Mouse (Mus musculus) adrenal gland, adult 8-10 months (tissue): ENCODE measurements around the gene Msmb. TPM values are rescaled to one million over a fixed set of nuclear protein-coding genes. Genes with fewer than 3 reads are reported as not detected.
"Not testable (repeated sequence)": the region's sequence is repeated elsewhere in the genome, so short reads cannot be mapped to it uniquely, and the experiment has no call there.

Source experiments
- DNase-seq: peaks from one replicate; pipeline ENCODE4 v3.0.0; 2022
- total RNA-seq, 4 experiments: library from RNA; stranded (reverse); gene quantifications; 2 replicates each; pipeline ENCODE4 v1.2.4; 2022

Msmb gene
- total RNA-seq, 4 experiments from 2014 or later, result not detected

DNA sequence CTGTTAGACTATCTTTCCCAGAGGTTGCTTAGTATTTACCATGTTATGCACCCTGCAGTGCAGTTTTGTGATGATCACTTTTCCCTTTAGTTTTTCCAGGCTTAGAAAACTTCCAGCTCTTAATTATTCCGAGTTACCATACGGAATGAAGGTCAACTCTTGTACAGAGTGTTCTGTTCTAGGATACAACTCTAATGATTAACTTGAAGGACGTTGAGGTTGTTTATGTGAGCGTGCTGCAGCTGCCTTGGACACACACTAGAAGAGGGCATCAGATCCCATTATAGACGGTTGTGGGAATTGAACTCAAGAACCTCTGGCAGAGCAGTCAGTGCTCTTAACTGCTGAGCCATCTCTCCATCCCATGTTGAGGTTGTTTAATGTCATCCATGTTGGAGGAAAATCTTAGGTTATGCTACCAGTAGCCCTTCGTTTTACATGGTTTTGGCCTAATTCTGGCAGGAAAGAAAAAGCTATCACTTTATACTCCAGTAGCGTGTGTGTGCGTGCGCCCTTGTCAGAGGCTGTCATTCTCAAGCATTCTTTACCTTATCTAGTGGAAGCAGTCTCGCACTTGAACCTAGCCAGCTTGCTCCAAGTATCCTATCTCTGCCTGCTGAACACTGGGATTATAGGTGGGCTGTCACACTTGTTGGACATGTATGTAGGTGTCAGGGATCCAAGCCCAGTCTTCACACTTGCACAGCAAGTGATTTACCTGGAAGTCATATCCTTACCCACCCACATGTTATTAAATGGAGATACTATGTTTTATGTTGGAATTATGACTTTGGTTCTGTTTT, 37.8 kb downstream of the Msmb start:
- DNase-seq, result no peak

- DNase-seq, result no peak
Measured at GRCm38 (mm10) chr14:32180861-32181260, 39.0 kb downstream of the Msmb start.

DNA sequence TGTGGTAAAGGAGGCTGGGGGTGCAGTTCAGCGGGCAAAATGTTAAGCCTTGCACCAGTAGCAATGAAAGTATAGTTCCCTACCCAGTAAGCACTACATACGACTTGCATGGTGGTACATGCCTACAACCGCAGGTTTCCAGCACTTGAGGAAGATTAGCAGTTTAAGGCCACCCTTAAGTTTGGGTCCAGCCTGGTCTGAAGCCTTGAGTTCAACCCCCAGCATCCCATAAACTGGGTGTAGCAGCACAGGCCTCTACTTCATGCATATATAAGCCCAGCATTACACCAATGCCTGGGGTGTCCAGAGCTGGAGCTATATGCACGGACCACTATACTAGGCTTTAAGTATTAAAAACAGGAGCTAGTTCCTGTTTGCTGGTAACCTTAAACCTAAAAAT, 42.0 kb downstream of the Msmb start:
- DNase-seq, result no peak

GRCm38 (mm10) chr14:32190627-32191391, 49.0 kb downstream of the Msmb start:
- DNase-seq, result peak; percentile 25

DNA sequence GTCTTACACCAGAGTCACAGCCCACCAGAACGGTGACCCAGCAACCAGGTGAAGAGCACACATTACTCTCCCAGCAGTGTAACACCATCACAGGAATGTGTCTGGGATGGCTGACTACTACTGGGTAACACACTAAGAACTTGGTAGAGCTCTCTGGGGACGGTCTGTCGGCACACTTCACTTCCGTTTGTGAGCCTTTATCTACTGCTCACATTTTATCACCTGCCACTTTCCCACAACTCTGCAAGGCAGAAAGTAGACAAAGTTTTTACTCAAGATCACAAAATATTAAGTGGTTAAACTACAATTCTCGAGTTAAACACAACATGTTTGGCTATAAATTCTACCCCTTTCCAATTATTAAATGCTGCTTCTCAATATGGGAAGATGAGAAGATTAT, 50.1 kb downstream of the Msmb start:
- DNase-seq, result no peak

DNA sequence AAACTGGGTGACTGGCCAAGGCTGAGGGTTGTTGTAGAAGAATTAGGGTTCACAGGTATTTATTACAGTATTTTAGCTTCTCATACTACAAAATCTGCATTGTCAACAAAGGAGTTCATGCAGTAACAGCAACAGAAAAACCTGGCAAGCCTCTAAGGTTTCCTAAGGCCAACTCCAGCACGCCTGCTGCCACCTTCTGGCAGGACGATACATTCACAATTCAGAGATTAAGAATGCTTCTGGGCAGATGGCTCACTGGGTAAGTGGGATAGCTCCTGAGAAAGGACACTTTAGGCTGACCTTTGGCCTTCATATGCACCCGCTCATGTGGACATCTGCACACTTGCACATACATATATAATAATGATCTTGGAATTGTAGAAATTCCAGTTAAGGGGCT, 50.6 kb downstream of the Msmb start:
- peak; percentile 31 for DNase-seq

DNA sequence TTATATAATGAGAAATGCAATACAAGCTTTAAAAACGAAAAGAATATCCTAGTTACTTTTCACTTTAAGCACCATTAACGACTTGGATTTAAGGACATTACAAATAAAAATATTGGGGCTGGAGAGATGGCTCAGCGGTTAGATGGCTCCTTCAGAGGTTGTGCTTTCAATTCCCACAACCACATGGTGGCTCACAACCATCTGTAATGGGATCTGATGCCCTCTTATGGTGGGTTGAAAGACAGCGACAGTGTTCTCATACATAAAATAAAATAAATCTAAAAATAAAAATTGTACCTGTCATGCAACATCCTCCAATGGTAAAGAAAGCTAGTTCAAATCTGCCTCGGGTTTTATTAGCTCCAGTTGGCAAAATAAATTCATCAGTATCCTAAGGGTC, 51.7 kb downstream of the Msmb start:
- DNase-seq, result not testable (repeated sequence)

DNA sequence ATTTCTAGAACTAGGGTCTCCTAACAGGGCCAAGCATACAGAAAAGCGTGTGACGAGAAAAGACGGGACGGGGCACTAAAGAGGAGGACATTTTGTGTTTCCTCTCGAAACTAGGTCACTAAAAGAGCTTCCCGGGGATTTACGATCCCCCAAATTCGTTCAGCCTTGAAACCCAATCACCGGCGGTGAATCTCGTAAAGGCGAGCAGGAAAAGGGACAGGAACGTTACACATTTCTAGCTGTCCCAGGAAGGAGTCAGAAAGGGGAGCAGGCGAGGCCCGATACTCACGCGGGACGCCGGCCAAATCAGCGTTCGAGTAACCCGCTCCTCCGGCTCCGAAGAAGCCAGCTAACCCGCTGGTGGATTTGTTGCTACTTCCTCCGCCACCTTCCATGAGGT, 59.5 kb downstream of the Msmb start:
- no peak for DNase-seq

DNA sequence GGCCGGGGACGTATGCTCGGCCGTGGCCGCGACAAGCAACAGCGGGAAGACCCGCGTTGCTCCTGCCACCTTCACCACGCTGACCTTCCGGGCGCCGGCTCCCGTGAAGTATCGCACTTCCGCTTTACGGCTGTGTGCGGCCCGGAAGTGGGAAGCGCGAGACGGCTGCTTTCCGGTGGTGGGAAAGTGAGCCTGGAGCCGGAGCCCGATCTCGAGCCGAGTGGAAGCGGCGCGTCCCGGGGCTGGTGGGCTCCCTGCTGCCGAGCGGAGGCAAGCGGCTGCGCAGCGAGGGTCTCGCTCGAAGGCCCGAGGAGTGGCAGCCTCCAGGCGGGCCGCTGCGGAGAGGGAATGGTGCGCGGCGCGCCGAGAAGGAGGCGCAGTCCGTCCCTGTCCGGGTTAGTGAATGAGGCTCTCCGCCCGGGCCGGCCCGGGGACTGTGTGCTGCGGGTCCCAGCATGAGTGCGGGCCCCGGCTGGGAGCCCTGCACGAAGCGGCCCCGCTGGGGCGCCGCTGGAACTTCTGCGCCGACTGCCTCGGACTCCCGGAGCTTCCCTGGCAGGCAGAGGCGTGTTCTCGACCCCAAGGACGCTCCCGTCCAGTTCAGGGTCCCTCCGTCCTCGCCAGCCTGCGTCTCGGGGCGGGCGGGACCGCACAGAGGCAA, 60.1 kb downstream of the Msmb start, which contains the start of the genes Timm23 and Parg:
TSS of gene Timm23 (minus strand) at position 108 of the 661 bp plus-strand sequence.
TSS of gene Parg (plus strand) at position 159 of the 661 bp plus-strand sequence.
- DNase-seq, result peak; percentile 86

Other genes with a start within 250 kb of the Msmb start
- 10 to 100 TPM; 11.3 to 15.3 (median 13.3) TPM for gene Galnt15, start 113.0 kb upstream of the Msmb start, total RNA-seq
- 10 to 100 TPM; 28.1 to 32.3 (median 29.7) TPM for gene Oxnad1, start 56.6 kb upstream of the Msmb start, total RNA-seq
- 10 to 100 TPM; 53.0 to 63.5 (median 57.2) TPM for gene Dph3, start 56.3 kb upstream of the Msmb start, total RNA-seq
- 100 to 1,000 TPM; 139 to 231 (median 191) TPM for gene Ncoa4, start 17.8 kb downstream of the Msmb start, total RNA-seq
- 100 to 1,000 TPM in 2 of 4 experiments, 10 to 100 TPM in 2; 67.8 to 135 (median 88.5) TPM for gene Timm23, start 59.9 kb downstream of the Msmb start, total RNA-seq
- 10 to 100 TPM; 45.9 to 83.0 (median 54.5) TPM for gene Parg, start 59.9 kb downstream of the Msmb start, total RNA-seq
- 10 to 100 TPM; 12.2 to 18.3 (median 15.2) TPM for gene Ogdhl, start 180.0 kb downstream of the Msmb start, total RNA-seq
- not detected for gene 1700024G13Rik, start 246.4 kb downstream of the Msmb start, total RNA-seq